Mouse (Mus musculus) intestine, embryonic 16.5 days (tissue): Measurements from ENCODE around the gene Plxnd1. TPM values are rescaled to one million over a fixed set of nuclear protein-coding genes. Genes with fewer than 3 reads are reported as not detected.
A peak's percentile ranks its signal among the peaks of the same experiment; 100 is the strongest.

ENCODE experiments used
- ATAC-seq: fragments of 200-750 bp; cut with Nextera tagmentation; 2 replicates; pipeline ENCODE4 v1.8.0; 2017; ENCODE audit warnings: moderate TSS enrichment, moderate library complexity
- H3K27ac ChIP-seq: fragments of 300-500 bp; sonication (generic); 2 replicates; pipeline ENCODE4 v1.5.1; 2014; ENCODE audit warnings: mild to moderate bottlenecking, low read length
- H3K27me3 ChIP-seq: fragments of 300-500 bp; sonication (generic); replicated peaks from 2 replicates; pipeline ENCODE4 v1.6.1; 2014; ENCODE audit warnings: low read length, control low read depth, mixed read lengths; ENCODE audit not compliant: control insufficient read depth, insufficient read depth
- H3K36me3 ChIP-seq: fragments of 300-500 bp; sonication (generic); 2 replicates; pipeline ENCODE4 v1.6.1; 2014; ENCODE audit warnings: low read length, control low read depth; ENCODE audit not compliant: control insufficient read depth, insufficient read depth
- H3K4me1 ChIP-seq: fragments of 300-500 bp; sonication (generic); 2 replicates; pipeline ENCODE4 v1.6.1; 2014; ENCODE audit warnings: low read length, control low read depth, mixed read lengths; ENCODE audit not compliant: control insufficient read depth, insufficient read depth
- H3K4me2 ChIP-seq: fragments of 300-500 bp; sonication (generic); 2 replicates; pipeline ENCODE4 v1.6.1; 2014; ENCODE audit warnings: low read depth, low read length, control low read depth
- H3K4me3 ChIP-seq: fragments of 300-500 bp; sonication (generic); 2 replicates; pipeline ENCODE4 v1.5.1; 2014; ENCODE audit warnings: mild to moderate bottlenecking, low read length
- H3K9ac ChIP-seq: fragments of 300-500 bp; sonication (generic); 2 replicates; pipeline ENCODE4 v1.6.1; 2014; ENCODE audit warnings: low read depth, low read length
- H3K9me3 ChIP-seq: fragments of 300-500 bp; sonication (generic); 2 replicates; pipeline ENCODE4 v1.6.1; 2016; ENCODE audit warnings: low read length, control low read depth; ENCODE audit not compliant: control insufficient read depth
- WGBS: fragments of 180-500 bp; shearing (Covaris S2); extraction: QIAGEN DNeasy Blood & Tissue Kit; methylation state at CpG from one replicate; pipeline ENCODE4 v1.1.7; 2014; 5-methylcytosine and 5-hydroxymethylcytosine counted together
- polyA plus RNA-seq: library from polyadenylated mRNA; unstranded; fragments of >200 nt; fragmentation: Nextera tagmentation; extraction: Ambion mirVana; gene quantifications from 2 replicates; pipeline ENCODE4 v1.2.1, GENCODE M21; 2015

Gene Plxnd1
- polyA plus RNA-seq, 1 experiment from 2014 or later: 19.3 TPM

DNA sequence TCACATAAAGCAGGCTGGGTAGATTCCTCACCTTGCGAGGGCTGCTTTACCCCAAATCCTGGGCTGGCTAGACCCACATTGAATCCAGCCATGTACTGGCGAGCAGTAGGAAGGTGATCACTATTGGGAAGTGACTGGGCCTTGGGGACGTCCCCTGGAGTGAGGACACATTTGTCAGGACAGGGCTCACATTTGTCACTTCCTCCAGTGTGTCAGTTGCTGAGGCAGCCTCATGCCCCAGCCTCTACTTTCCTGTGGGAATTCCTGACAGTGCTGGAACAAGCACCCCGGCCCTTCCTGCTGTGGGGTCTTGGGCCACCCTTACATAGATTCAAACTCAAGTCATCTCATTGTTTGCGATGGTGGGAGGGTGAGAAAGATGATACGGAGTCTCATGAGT is 83.0 kb downstream of the Plxnd1 start:
- no peak overlapping the region for H3K4me2 ChIP-seq
- H3K9me3 ChIP-seq: no peaks in the 10 kb centered on the region
- H3K36me3 ChIP-seq: no peaks in the 10 kb centered on the region
- H3K27ac ChIP-seq: no peak overlapping the region
- H3K27me3 ChIP-seq: no peaks in the 10 kb centered on the region
- ATAC-seq: no peak
- H3K4me3 ChIP-seq: no peak overlapping the region
- WGBS: 84% methylated on average over 6 of the region's 6 CpGs
- H3K4me1 ChIP-seq: peaks cover 4% of the 10 kb centered on the region; the same call in 1 of the 2 replicates
- H3K9ac ChIP-seq: no peak overlapping the region

DNA sequence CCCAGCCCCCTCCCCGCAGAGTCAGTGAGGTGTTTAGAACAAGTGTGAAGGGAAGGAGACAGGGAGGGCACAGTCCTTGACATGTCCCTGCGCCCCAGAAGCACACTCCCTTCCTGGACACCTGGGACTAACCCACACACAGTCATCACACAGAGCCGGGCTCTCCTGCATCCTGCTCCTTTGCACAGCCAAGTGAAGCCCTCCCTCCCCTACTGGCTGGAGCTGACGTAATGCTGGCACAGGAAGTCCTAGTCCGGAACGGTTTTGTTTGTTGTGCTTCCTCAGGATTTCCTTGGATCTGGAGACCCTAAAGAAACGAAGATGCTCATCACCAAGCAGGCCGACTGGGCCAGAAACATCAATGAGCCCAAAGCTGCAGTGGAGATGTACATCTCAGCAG is 84.9 kb downstream of the Plxnd1 start:
- H3K4me3 ChIP-seq: no peak overlapping the region
- no peak overlapping the region for H3K4me2 ChIP-seq
- H3K36me3 ChIP-seq: no peaks in the 10 kb centered on the region
- no peak overlapping the region for H3K27ac ChIP-seq
- H3K9me3 ChIP-seq: no peaks in the 10 kb centered on the region
- H3K9ac ChIP-seq: no peak overlapping the region
- ATAC-seq: peak; percentile 56
- WGBS: 54% methylated on average over 8 of the region's 8 CpGs
- H3K27me3 ChIP-seq: no peaks in the 10 kb centered on the region
- no peaks in the 10 kb centered on the region; the same call in 1 of the 2 replicates for H3K4me1 ChIP-seq

GRCm38 (mm10) chr6:115909052-115909451 is 85.8 kb downstream of the Plxnd1 start:
- 76% methylated on average over 3 of the region's 3 CpGs for WGBS
- Histone ChIP-seq H3K27ac (no peak overlapping the region; the same call in 1 of the 2 replicates), H3K36me3 (no peaks in the 10 kb centered on the region), H3K4me1 (no peaks in the 10 kb centered on the region; the same call in 1 of the 2 replicates), H3K9me3 (no peaks in the 10 kb centered on the region), H3K4me2 (no peak overlapping the region), H3K27me3 (no peaks in the 10 kb centered on the region), H3K9ac (no peak overlapping the region), H3K4me3 (no peak overlapping the region)
- no peak for ATAC-seq

DNA sequence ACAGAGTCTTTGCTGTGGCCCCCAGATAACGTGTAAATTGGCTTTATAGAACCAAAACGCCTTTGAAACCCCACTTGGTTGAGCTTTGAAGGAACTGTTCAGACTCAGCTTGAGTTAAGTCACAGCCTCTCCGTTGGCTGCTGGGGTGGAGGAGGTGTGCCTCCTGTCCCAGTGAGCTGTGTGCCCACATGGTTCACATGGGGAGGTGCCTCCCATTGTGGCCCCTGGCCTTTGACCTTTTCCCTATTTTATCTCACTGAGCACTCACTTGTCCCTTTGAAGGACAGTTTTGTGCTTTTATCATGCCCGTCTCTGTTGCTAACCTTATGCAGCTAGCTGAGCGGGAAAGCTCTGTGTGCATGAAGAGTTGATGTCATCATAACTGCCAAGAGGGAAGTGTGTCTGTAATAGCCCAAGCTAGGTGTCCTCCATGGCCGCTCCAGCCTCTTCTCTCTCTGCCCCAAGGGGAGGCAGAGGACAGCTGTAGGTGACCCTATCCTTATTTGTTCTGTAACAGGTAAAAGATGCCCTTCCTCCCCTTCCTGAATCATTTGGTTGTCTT is 86.3 kb downstream of the Plxnd1 start:
- no peaks in the 10 kb centered on the region for H3K36me3 ChIP-seq
- H3K9me3 ChIP-seq: no peaks in the 10 kb centered on the region
- no peak overlapping the region; the same call in 1 of the 2 replicates for H3K27ac ChIP-seq
- no peak overlapping the region for H3K4me2 ChIP-seq
- no peak for ATAC-seq
- H3K9ac ChIP-seq: no peak overlapping the region
- 40% methylated on average over 6 of the region's 6 CpGs for WGBS
- H3K4me1 ChIP-seq: no peaks in the 10 kb centered on the region; the same call in 1 of the 2 replicates
- H3K27me3 ChIP-seq: no peaks in the 10 kb centered on the region
- no peak overlapping the region for H3K4me3 ChIP-seq

GRCm38 (mm10) chr6:115906871-115907270 is 87.9 kb downstream of the Plxnd1 start:
- no peak overlapping the region for H3K4me3 ChIP-seq
- 77% methylated on average over 2 of the region's 2 CpGs for WGBS
- ATAC-seq: no peak
- no peak overlapping the region for H3K9ac ChIP-seq
- H3K27me3 ChIP-seq: no peaks in the 10 kb centered on the region
- no peaks in the 10 kb centered on the region for H3K36me3 ChIP-seq
- no peak overlapping the region for H3K4me2 ChIP-seq
- peaks cover 2% of the 10 kb centered on the region; the same call in 1 of the 2 replicates for H3K4me1 ChIP-seq
- no peak overlapping the region for H3K27ac ChIP-seq
- no peaks in the 10 kb centered on the region for H3K9me3 ChIP-seq

GRCm38 (mm10) chr6:115906455-115906854 is 88.3 kb downstream of the Plxnd1 start:
- H3K4me1 ChIP-seq: peaks cover 3% of the 10 kb centered on the region; the same call in 1 of the 2 replicates
- no peak overlapping the region for H3K9ac ChIP-seq
- 71% methylated on average over 1 of the region's 1 CpGs for WGBS
- no peak for ATAC-seq
- H3K36me3 ChIP-seq: no peaks in the 10 kb centered on the region
- no peaks in the 10 kb centered on the region for H3K9me3 ChIP-seq
- H3K4me2 ChIP-seq: no peak overlapping the region
- H3K27ac ChIP-seq: no peak overlapping the region
- no peaks in the 10 kb centered on the region for H3K27me3 ChIP-seq
- no peak overlapping the region for H3K4me3 ChIP-seq

GRCm38 (mm10) chr6:115905568-115905967 is 89.2 kb downstream of the Plxnd1 start:
- Histone ChIP-seq H3K9ac (no peak overlapping the region), H3K4me1 (peaks cover 3% of the 10 kb centered on the region; the same call in 1 of the 2 replicates), H3K4me2 (no peak overlapping the region), H3K27me3 (no peaks in the 10 kb centered on the region), H3K27ac (no peak overlapping the region), H3K36me3 (no peaks in the 10 kb centered on the region), H3K9me3 (no peaks in the 10 kb centered on the region), H3K4me3 (no peak overlapping the region)
- ATAC-seq: no peak
- 89% methylated on average over 6 of the region's 6 CpGs for WGBS

Other genes starting within 250 kb of the Plxnd1 start
- gene Tmem40, start 232.6 kb downstream of the Plxnd1 start, polyA plus RNA-seq: 0.70 and 1.5 TPM in 2 replicates
- 12.6 and 13.3 TPM in 2 replicates for gene Cand2, start 220.5 kb downstream of the Plxnd1 start, polyA plus RNA-seq
- gene Rpl32, start 186.3 kb downstream of the Plxnd1 start, polyA plus RNA-seq: 1,840 and 1,978 TPM in 2 replicates
- 0.36 and 0.44 TPM in 2 replicates for gene Efcab12, start 156.6 kb downstream of the Plxnd1 start, polyA plus RNA-seq
- 10.0 and 12.2 TPM in 2 replicates for gene Mbd4, start 141.6 kb downstream of the Plxnd1 start, polyA plus RNA-seq
- gene Ift122, start 141.5 kb downstream of the Plxnd1 start, polyA plus RNA-seq: 13.0 and 13.1 TPM in 2 replicates
- gene Rho, start 63.3 kb downstream of the Plxnd1 start, polyA plus RNA-seq: 0.31 TPM in 1 of 2 replicates, not detected in the other
- not detected in 2 replicates for gene H1foo, start 50.1 kb downstream of the Plxnd1 start, polyA plus RNA-seq
- 7.4 and 8.9 TPM in 2 replicates for gene Tmcc1, start 198.5 kb upstream of the Plxnd1 start, polyA plus RNA-seq
- 53.9 and 61.4 TPM in 2 replicates for gene Washc2, start 213.0 kb upstream of the Plxnd1 start, polyA plus RNA-seq